Mouse (Mus musculus): ENCODE data around the gene Asb2. TPM values are rescaled to one million over a fixed set of nuclear protein-coding genes. Genes with fewer than 3 reads are reported as not detected.
A peak's percentile ranks its signal among the peaks of the same experiment; 100 is the strongest.

Asb2 gene
- total RNA-seq, 2 experiments from 2014 or later = 1.4 to 1.8 TPM

DNA sequence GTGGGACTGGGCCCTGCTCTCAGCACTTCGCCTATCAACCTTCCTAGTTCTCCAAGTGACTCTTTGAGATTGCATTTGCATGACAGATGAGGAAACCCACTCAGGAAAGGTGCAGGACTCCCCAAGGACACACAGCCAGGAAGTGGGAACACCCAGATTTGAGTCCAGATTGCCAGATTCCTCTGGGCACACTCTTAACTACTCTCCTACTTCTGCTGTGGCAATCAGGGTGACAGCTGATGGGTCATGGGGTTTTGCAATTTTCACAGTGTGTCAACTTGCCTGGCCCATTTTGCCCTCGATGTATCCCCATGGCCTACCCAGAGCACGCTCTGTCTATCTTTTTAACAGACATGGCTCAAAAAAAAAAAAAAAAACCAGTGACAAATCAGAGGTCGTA, 29.2 kb downstream of the Asb2 start:
- intact Hi-C loops (cut with DNase I) = no loop called here
- DNase-seq = no peak

DNA sequence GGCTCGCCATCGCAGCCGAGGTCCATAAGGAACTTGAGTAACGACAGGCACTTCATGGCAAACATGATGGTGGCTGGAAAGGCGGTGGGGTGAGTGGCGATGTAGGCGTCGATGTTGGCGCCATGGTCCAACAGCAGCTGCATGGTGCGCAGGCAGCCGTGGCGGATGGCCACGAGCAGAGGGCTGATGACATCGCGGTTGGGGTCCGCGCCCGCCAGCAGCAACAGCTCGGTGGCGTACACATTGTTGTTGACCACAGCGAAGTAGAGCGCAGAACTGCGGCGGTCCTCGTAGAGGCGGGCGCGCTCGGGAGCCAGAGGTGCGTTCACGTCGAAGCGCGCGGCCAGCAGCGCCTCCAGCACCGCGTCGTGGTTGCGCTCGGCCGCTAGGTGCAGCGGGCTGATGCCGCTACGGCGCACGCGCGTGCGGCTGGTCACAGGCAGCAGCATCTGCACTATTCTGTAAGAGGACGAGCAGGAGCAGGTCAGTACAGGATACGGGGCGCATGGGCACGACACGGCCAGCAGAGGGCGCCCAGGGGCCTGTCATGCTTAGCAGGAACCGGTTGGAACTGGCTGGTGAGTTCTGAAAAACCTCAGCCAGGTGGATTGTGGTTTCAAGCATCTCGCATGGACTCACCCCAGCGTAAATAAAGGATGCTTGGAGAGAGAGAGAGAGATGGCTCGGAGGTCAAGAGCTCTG, 30.5 kb downstream of the Asb2 start:
- peak; percentile 97 for DNase-seq
- intact Hi-C loops (cut with DNase I) = no loop called here

DNA sequence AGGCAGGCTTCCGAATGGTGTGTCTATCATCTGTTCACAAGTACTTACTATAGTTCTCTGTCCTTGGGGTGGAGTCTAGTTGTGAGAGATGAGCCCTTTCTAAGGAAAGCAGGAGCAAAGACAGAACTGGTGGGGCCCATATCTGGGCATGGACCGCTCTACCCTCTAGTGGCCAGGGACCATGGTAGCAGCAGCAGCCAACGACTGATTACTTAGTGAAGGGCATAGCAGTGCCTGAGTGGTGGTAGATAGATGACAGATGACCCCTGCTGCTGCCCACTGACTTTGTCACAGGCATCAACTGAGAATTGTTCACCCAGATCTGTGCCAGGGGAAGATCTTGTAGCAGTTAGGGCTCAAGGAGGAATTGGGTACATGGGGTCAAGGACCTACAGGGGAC, 33.0 kb downstream of the Asb2 start:
- intact Hi-C loops (cut with DNase I) = no loop called here
- peak; percentile 44 for DNase-seq

DNA sequence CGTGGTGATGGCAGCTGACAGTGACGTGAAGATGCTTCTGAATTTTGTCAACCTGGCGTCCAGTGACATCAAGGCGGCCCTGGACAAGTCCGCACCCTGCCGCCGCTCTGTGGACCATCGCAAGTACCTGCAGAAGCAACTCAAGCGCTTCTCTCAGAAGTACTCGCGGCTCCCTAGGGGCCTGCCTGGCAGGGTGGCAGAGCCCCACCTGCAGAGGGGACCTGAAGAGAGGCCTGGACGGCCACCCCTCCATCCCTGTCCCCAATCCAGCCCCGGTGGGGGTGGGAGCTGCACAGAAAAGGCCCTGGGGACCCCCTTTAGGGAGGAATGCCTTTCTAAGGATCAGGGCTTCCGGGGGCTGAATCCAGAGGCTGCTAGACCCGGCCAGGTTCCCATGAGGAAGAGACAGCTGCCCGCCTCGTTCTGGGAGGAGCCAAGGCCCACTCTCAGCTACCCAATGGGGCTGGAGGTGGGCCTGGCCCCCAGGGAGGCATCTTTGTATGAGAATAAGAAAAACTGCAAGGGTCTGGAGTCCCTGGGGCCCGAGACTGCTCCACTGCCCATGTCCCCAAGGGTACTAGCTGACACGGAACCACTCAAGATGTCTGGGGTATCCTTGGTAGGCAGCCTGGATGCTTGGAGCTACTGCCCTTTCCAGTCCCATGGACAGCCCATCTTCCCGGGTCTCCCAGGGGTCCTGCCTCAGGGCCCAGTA, 39.8 kb downstream of the Asb2 start:
- no peak for DNase-seq
- intact Hi-C loops (cut with DNase I) = no loop called here

DNA sequence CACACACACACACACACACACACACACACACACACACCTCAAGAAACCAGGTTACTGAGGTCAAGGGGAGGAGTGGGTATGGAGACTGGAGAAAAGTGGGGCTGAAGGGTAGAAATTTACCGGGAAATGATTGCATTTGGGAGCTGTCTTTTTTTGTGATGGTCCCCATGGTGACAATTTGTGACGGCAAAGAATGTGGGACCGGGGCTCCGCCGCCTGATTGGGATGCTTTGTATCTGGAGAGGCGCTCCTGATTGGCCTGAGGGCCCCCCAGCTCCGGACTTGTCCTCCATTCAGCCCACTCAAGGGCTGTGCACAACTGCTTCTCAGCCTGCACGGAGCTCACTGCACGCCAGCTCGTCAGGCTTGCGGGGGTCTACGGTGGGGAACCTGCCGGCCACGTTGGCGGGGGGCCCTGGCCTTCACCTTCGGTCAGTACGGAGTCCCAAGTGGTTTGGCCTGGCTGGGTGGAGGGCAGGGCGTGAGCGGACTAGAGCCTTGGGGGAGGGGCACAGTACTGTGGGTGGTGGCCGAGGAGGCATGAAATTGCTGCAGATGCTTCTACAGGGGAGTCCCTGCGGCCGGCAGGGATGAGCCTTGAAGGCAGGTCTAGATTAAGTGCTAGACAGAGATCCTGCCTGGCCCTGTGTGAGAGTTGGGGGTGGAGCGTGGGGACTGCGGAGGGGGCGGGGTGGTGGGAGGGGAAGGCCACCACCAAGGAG, 41.0 kb downstream of the Asb2 start:
- DNase-seq = peak; percentile 63
- intact Hi-C loops (cut with DNase I) = no loop called here

DNA sequence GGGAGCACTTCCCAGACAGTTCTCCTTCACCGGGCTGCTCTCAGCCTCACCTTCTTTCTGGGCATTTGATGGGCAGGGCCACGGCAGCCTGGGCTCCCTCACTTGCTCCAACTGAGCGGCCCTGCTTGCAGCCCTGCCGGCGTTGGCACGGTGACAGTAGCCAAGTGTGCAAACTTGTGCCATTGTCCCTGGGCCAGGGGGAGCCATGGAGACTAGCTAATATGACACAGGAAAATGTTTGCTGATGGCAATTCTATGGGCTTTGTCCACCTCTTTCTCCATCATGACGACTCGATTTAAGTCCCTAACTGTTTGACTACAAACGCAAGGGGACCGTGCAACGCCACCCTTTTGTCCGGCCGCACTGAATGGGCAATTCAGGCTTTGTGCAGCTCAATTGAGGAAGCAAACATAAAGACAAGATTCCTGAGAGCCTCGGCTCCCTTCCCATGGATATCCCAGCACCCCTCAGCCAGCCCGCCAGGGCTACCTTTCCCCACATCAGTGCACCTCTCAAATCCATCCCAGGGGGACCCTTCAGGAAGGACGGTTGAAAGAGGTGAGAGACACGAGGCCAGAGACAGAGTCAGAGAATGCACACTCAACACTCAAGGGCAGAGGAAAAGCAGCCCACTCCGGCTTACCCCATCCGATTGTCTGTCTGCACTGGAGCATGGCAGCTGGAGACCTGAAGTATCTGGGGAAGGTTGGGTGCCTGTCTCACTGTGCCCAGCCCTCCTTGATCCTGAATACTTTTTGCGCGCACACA, 41.7 kb downstream of the Asb2 start:
- peak; percentile 79 for DNase-seq
- intact Hi-C loops (cut with DNase I) = no loop called here

DNA sequence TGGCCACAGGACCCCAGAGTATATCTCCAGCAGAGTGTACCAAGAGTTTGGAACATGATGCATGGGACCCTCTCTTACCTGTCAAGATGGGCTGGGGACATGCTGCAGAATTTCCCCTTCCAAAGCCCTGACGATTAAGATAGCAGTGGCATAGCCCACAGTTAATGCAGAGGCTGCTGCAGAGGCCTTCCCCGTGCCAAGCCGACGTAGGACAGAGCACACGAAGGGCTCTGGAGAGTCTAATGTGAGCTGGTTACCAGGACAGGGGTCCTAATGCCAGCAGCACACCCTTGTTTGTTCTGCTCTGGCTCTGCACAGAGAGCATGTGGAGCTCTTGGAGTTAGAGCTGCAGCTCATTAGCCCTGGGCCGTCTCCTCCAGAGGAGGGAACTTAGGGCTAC, 42.5 kb downstream of the Asb2 start:
- no peak for DNase-seq
- intact Hi-C loops (cut with DNase I) = no loop called here

DNA sequence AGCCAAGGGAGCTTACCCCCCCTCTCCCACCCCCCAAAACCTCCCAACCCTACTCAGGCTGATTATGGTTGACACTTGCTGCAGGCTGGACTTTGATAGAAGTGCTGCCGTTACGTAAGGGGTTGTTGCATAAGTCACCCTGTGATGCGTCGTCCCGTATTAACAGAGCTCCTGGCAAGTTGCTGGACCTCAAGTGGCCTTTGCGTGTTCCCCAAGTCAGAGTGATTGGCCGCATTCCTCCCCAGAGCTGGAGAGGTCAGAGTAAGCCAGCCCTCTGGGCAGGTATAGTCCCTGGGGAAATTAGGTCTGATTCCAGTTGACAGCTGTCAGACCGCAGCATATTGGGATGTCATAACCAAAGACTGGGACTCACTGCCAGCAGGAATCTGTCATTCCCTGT, 43.9 kb downstream of the Asb2 start:
- intact Hi-C loops (cut with DNase I) = no loop called here
- no peak for DNase-seq

DNA sequence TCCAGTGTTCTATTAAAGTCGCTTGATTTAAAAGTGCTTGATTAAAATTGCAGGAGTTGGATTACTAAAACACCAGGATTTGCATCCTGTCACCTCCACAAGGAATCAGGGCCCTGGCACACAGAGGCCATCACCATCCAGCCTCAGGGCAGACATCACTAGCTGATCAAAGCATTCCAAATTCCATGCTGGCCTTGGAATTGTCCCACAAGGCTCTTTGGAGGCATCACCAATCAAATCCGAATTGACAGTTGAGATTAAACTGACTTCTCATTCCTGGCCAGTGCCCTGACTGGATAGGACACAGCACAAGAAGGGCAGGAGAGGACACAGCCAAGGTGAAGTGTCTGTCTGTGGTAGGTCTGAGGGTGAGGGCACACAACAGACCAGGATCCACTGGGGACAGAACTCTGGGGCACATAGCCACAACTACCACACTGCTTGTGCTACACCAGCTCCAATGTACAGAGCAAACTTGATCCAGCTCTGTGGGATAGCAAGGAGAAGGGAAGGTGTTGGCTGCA, 45.0 kb downstream of the Asb2 start, which contains the start of gene Fam181a:
Gene Fam181a, plus strand, starts transcription at position 232 of the 524 bp plus-strand sequence.
- DNase-seq = no peak
- intact Hi-C loops (cut with DNase I) = no loop called here

DNA sequence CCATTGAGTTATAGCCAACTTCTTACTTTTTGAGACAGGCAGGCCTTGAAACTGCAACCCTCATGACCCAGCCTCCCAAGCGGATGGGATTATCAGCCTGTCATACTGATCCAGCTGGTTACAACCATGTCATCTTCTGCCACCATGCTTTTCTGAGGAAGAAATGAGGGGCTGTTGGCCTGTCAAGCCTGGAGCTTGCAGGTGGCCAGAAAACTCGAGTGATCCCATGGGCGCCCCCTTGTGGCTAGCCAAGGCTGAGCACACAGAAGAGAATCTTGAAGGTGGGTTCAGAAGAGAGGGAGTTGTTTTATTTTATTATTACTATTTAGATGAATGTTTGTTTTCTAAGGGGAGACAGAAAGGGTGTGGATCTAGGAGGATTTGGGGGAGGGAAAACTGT, 49.1 kb downstream of the Asb2 start:
- DNase-seq = peak; percentile 66
- intact Hi-C loops (cut with DNase I) = no loop called here

DNA sequence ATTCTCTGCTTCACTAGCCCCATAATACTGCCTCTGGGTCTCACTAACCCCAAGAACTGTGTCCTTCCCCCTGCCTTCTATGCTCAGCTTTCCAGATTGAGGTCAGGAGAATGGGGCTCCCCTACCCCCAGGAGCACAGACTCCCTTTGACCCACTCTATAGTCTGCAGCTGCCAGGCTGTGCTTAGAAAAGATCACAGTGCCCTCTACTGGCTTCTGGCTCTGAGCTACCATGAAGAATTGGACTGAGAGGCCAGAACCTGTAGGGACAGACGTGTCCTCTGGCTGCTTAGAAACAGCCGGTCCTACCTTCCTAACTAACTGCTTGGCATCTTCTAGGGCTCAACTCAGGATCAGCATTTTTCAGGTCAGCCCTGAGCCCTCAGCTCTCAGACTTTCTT, 49.6 kb downstream of the Asb2 start:
- no peak for DNase-seq
- intact Hi-C loops (cut with DNase I) = no loop called here

DNA sequence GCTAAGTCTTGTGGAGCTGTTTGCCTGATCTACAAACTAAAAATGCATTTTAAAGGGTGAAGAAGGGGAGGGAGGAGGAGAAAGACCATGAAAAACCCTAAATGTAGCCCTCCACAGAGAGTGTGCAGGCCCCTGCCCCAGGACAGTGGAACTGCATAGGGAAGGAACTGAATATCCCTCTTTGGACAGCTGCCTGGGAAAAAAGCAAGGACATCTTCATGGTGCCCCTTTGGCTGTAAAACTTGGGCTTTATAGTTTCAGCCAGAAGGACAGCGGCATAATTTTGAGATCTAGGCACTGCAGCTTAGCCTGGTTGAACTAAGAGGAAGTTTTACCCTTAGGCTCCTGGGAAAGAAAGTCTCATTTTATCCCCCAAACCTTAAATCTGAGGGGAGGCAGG, 52.8 kb downstream of the Asb2 start:
- DNase-seq = no peak
- intact Hi-C loops (cut with DNase I) = loop anchor here (5.0 kb wide), 1 partner anchor 161 kb away; no protein-coding TSS in a partner anchor

DNA sequence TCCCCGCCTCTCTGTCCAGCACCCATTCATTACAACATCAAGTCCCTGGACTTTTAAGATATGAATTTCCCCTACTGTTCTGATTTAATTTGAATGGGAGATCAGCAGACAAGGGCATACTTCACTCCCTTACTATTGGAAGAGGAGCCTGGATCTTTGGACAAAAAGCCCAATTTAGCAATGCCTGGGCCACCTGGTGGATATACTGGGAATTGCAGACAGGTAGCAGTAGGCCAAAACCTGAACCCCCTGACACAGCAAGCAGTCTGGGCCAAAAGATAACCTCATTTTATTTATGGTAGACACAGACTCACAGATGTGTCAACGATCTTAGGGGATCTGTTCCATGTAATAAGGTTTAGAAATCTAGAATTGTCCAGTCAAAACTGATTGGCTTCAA, 54.2 kb downstream of the Asb2 start:
- peak; percentile 62 for DNase-seq
- intact Hi-C loops (cut with DNase I) = loop anchor here (5.0 kb wide), 1 partner anchor 159 kb away; no protein-coding TSS in a partner anchor

DNA sequence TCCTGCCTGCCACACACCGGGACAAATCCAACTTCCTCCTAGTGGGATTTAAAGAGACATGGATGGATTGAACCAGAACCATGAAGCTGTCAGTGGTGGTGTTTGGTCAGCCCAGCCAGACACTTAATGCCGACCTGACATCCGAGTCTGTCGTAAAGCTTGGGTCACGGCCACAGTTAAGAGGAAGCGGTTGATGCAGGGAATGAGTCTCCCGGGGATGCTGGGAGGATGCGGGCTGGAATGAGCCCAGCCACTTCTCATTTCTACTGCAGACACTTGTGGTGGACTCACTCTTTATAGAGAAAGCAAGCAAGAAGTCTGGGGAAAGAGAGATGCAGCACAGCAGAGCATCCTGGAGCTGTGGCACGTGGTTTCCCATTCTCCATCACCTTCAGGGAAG, 55.3 kb downstream of the Asb2 start:
- intact Hi-C loops (cut with DNase I) = loop anchor here (5.0 kb wide), 1 partner anchor 158 kb away; no protein-coding TSS in a partner anchor
- no peak for DNase-seq

DNA sequence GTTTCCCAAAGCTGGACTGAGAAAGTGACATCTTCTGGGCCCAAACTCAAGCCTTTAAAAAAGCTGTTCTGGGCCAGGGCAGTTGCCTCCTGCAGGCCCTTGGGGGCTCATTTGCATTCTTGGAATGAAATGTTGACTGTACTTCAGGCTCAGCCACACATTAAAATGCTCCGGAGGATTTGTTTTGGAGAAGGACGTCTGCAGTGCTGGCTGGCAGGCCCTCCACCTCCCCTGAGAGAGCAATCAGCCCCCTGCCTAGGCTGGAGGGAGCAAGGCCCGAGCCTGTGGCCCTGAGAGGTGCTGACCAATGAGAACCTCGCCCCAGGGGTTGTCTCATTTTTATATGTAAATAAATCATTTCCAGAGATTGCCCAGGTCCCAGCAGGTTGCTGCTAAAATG, 59.5 kb downstream of the Asb2 start:
- intact Hi-C loops (cut with DNase I) = no loop called here
- DNase-seq = peak; percentile 24

DNA sequence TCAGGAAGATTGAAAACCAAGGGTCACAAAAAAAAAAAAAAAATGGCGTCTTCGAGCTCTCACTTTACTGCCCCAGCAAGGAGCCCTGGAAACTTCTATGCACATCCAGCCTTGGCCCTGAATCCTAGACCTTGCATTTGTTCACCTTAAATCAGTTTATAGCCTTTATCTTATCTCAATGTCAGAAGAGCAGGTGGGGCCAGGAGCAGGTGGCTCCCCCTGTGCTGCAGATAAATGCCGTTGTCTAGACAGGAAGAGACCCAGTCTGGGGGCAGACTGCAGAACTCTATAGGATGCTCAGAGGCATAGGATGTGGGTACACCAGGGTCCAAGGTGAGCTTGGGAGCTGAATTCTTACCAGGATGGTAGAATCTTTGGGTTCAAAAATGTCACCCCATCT, 63.4 kb downstream of the Asb2 start:
- intact Hi-C loops (cut with DNase I) = no loop called here
- DNase-seq = no peak

DNA sequence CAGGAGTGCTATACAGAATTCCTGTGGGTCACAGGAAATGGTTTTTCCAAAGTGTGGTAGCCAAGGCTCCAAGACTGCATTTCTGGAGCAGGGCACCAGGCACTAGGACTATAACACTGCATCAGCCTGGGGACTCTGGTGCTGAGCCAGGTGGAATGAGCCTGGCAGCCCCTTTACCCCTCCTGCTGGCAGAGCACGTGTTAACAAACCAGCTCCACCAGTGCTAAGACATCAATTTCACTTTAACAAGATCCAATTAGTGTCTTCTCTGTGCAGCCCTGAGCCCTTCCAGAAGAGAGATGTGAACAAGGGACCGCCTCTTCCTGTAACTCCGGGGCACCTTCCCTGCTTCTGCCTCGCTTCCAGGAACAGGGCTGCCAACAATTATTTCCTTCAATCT, 68.5 kb downstream of the Asb2 start:
- DNase-seq = no peak
- intact Hi-C loops (cut with DNase I) = no loop called here

DNA sequence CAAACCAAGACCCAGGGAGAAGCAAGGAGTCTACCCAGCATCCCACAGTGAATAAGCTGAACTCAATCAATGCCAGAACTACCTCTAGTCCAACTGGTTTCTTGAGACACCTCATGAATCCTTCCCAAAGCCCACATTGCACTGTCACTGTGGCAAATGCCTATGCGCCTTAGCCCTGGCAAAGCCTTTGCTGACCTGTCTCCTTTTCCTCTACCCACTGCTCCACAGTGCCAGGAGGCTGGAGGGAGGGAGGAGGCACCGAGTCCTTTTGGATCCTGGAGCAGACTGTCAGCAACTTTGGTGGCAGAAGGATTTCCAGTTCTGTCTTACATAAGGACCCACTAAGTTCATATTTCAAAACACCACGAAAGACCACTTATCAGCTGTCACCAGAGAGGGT, 72.4 kb downstream of the Asb2 start:
- intact Hi-C loops (cut with DNase I) = no loop called here
- DNase-seq = no peak

DNA sequence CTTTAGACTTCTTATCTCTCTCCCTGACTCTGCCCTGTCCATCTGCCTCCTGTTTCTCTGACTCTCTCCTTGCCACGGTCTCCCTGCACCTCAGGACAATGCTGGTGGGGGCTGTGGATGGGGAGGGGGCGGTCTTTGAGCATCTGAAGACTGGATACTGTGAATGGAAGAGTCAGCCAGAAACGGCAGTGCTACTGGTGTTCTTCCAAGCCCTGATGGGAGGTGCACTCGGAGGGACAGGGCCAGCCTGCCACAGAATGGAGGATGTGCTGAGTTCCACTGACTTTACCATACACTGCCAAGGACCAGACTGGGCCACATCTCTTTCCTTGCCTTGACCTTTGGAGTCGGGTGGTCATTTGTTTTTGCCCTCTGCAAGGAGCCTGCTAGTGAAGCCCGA, 72.9 kb downstream of the Asb2 start:
- intact Hi-C loops (cut with DNase I) = no loop called here
- DNase-seq = no peak

DNA sequence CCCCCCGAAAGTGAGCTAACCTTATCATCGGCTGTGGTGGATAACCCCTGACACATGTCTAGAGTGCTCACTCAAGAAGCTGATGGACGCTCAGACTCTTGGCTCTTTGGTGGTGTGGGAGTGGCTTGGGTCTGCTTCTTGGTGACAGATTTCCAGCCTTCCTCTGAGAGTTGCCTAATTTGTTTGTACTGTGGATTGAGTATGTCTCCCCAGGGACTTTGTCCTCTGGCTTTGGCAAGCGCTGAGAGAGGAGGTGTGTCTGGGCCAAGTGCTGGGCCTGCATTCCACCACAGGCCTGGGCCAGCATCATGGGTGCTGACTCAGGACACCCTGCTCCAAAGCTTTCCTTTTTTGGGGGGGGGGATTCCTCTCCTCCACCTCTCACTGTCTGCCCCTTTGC, 73.9 kb downstream of the Asb2 start:
- no peak for DNase-seq
- intact Hi-C loops (cut with DNase I) = no loop called here

DNA sequence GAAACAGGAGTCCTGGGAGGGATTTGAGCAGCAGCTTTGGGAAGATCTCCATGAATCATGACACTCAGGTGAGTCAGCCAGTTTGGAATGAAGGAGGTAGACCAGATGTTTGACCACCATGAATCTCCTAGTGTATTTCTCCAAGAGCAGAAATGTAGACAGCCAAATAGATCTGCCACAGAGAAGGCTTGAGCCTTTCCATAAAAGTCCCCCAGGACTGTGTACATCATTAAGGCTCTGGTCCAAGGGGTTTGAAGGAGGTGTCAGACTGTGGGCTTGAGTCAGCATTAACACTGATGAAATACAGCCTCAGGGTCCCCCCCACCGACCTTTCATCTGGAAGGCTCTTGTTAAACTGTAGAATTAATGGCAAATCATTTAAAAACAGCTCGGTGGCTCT, 74.3 kb downstream of the Asb2 start:
- DNase-seq = no peak
- intact Hi-C loops (cut with DNase I) = no loop called here

All from left cerebral cortex, postnatal 4 days (tissue).